Mouse (Mus musculus): ENCODE data around the gene Mprip.

DNA sequence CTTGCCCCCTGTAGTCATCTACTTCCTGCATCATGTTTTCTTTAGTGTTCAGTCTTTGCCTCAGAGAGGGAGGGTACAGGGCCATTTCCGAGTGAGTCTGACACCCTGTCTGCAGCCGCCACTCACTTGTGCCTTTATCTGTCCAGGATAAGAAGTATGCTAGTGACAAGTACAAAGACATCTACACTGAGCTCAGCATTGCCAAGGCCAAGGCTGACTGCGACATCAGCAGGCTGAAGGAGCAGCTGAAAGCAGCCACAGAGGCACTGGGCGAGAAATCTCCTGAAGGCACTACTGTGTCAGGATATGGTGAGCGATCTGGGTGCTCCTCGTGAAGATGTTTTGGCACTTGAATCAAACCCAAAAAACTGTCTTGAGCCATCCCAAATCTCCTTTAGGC, 108.6 kb downstream of the Mprip start:
- TF ChIP-seq POLR2A (IDR thresholded peaks at IDR 0.05; ENCODE audit: insufficient read depth, low read depth, low read length) (no peak), CTCF (IDR thresholded peaks at IDR 0.05; ENCODE audit: insufficient read depth, low read depth, low read length) (no peak)
